Mouse (Mus musculus): Measurements from ENCODE around the gene Taf5l. TPM values are rescaled to one million over a fixed set of nuclear protein-coding genes. Genes with fewer than 3 reads are reported as not detected.

Taf5l gene
- polyA plus RNA-seq, 1 experiment from 2014 or later: 18.6 TPM

GRCm38 (mm10) chr8:123980239-123980638 lies 41.0 kb downstream of the Taf5l start:
- H3K9ac ChIP-seq (replicated peaks; ENCODE audit: low read depth): no peak overlapping the region
- no peaks in the 10 kb centered on the region for H3K36me3 ChIP-seq (ENCODE audit: insufficient read depth, low read length)
- no peak overlapping the region for H3K4me3 ChIP-seq (ENCODE audit: low read depth, low read length)
- no peaks in the 10 kb centered on the region for H3K9me3 ChIP-seq (ENCODE audit: low read length)
- H3K27ac ChIP-seq (ENCODE audit: low read length): no peak overlapping the region
- no peak for ATAC-seq
- H3K4me1 ChIP-seq (ENCODE audit: insufficient read depth, low read depth, low read length): no peaks in the 10 kb centered on the region
- DNase-seq (ENCODE audit: low spot score): no peak
- 74% methylated on average over 4 of the region's 4 CpGs for WGBS
- no peak overlapping the region for H3K4me2 ChIP-seq (replicated peaks; ENCODE audit: low read depth, low read length)
- H3K27me3 ChIP-seq (replicated peaks; ENCODE audit: insufficient read depth, low read length): no peaks in the 10 kb centered on the region
- TF ChIP-seq CTCF (IDR thresholded peaks at IDR 0.05) (no peak), EP300 (IDR thresholded peaks at IDR 0.05) (no peak)

GRCm38 (mm10) chr8:123978926-123979325 lies 42.3 kb downstream of the Taf5l start:
- no peak for TF ChIP-seq EP300 (IDR thresholded peaks at IDR 0.05)
- TF ChIP-seq CTCF (IDR thresholded peaks at IDR 0.05): no peak
- no peak for ATAC-seq
- no peak for DNase-seq (ENCODE audit: low spot score)
- no peak overlapping the region for H3K4me3 ChIP-seq (ENCODE audit: low read depth, low read length)
- no peaks in the 10 kb centered on the region for H3K4me1 ChIP-seq (ENCODE audit: insufficient read depth, low read depth, low read length)
- peak overlapping the region; percentile 14; the same call in 1 of the 2 replicates for H3K4me2 ChIP-seq (replicated peaks; ENCODE audit: low read depth, low read length)
- H3K27ac ChIP-seq (ENCODE audit: low read length): 0 out of 2 replicates have a peak overlapping the region, but pooled peaks have one; percentile 62
- H3K36me3 ChIP-seq (ENCODE audit: insufficient read depth, low read length): no peaks in the 10 kb centered on the region
- H3K27me3 ChIP-seq (replicated peaks; ENCODE audit: insufficient read depth, low read length): no peaks in the 10 kb centered on the region
- H3K9ac ChIP-seq (replicated peaks; ENCODE audit: low read depth): no peak overlapping the region
- WGBS: 66% methylated on average over 8 of the region's 8 CpGs
- H3K9me3 ChIP-seq (ENCODE audit: low read length): no peaks in the 10 kb centered on the region

- peak; percentile 67 for DNase-seq (ENCODE audit: low spot score)
- Histone ChIP-seq H3K36me3 (ENCODE audit: insufficient read depth, low read length) (no peaks in the 10 kb centered on the region), H3K27ac (ENCODE audit: low read length) (peak overlapping the region; percentile 62; the same call in 1 of the 2 replicates), H3K9me3 (ENCODE audit: low read length) (no peaks in the 10 kb centered on the region), H3K4me1 (ENCODE audit: insufficient read depth, low read depth, low read length) (no peaks in the 10 kb centered on the region), H3K4me3 (ENCODE audit: low read depth, low read length) (no peak overlapping the region), H3K4me2 (replicated peaks; ENCODE audit: low read depth, low read length) (peak overlapping the region; percentile 14; the same call in 1 of the 2 replicates), H3K9ac (replicated peaks; ENCODE audit: low read depth) (no peak overlapping the region), H3K27me3 (replicated peaks; ENCODE audit: insufficient read depth, low read length) (no peaks in the 10 kb centered on the region)
- ATAC-seq: peak; percentile 38
- 41% methylated on average over 14 of the region's 14 CpGs for WGBS
- TF ChIP-seq EP300 (IDR thresholded peaks at IDR 0.05) (no peak), CTCF (IDR thresholded peaks at IDR 0.05) (no peak)
These were observed 42.9 kb downstream of the Taf5l start for GRCm38 (mm10) chr8:123978166-123978838.

GRCm38 (mm10) chr8:123977499-123977898 lies 43.7 kb downstream of the Taf5l start:
- H3K9me3 ChIP-seq (ENCODE audit: low read length): no peaks in the 10 kb centered on the region
- no peak for DNase-seq (ENCODE audit: low spot score)
- TF ChIP-seq CTCF (IDR thresholded peaks at IDR 0.05) (no peak), EP300 (IDR thresholded peaks at IDR 0.05) (no peak)
- no peak overlapping the region for H3K4me2 ChIP-seq (replicated peaks; ENCODE audit: low read depth, low read length)
- no peaks in the 10 kb centered on the region for H3K4me1 ChIP-seq (ENCODE audit: insufficient read depth, low read depth, low read length)
- no peak overlapping the region for H3K9ac ChIP-seq (replicated peaks; ENCODE audit: low read depth)
- ATAC-seq: no peak
- peak overlapping the region; percentile 62; the same call in 1 of the 2 replicates for H3K27ac ChIP-seq (ENCODE audit: low read length)
- 76% methylated on average over 4 of the region's 4 CpGs for WGBS
- no peaks in the 10 kb centered on the region for H3K36me3 ChIP-seq (ENCODE audit: insufficient read depth, low read length)
- no peaks in the 10 kb centered on the region for H3K27me3 ChIP-seq (replicated peaks; ENCODE audit: insufficient read depth, low read length)
- no peak overlapping the region for H3K4me3 ChIP-seq (ENCODE audit: low read depth, low read length)

DNA sequence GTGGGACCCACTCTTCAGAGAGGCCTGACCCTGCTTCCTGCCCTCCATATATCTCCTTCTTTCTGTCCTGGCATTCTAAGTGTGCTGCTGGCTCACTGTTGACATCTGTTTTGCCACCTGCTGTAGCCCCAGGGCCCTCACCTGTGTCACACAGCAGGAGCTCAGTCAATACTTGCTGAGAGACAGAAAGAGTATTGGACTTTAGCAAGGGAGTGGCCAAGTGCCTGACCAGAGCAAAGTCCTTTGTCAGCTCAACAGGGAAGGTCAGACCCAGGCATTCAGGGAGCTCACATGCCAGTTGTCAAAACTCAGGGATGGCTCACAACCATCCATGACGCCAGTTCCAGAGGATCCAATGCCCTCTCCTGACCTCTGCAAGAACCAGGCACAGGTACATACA lies 47.7 kb downstream of the Taf5l start:
- no peak overlapping the region for H3K27ac ChIP-seq (ENCODE audit: low read length)
- H3K36me3 ChIP-seq (ENCODE audit: insufficient read depth, low read length): no peaks in the 10 kb centered on the region
- H3K27me3 ChIP-seq (replicated peaks; ENCODE audit: insufficient read depth, low read length): no peaks in the 10 kb centered on the region
- no peaks in the 10 kb centered on the region for H3K9me3 ChIP-seq (ENCODE audit: low read length)
- no peak overlapping the region for H3K4me3 ChIP-seq (ENCODE audit: low read depth, low read length)
- H3K4me1 ChIP-seq (ENCODE audit: insufficient read depth, low read depth, low read length): no peaks in the 10 kb centered on the region
- no peak for TF ChIP-seq EP300 (IDR thresholded peaks at IDR 0.05)
- TF ChIP-seq CTCF (IDR thresholded peaks at IDR 0.05): no peak
- no peak overlapping the region for H3K4me2 ChIP-seq (replicated peaks; ENCODE audit: low read depth, low read length)
- no peak overlapping the region for H3K9ac ChIP-seq (replicated peaks; ENCODE audit: low read depth)
- WGBS: 86% methylated on average over 1 of the region's 1 CpGs
- no peak for ATAC-seq
- no peak for DNase-seq (ENCODE audit: low spot score)

- 58% methylated on average over 2 of the region's 2 CpGs for WGBS
- TF ChIP-seq CTCF (IDR thresholded peaks at IDR 0.05) (peak; percentile 55), EP300 (IDR thresholded peaks at IDR 0.05) (no peak)
- peak; percentile 84 for DNase-seq (ENCODE audit: low spot score)
These were observed 54.3 kb downstream of the Taf5l start for GRCm38 (mm10) chr8:123966896-123967295.

More at GRCm38 (mm10) chr8:123966896-123967295, 54.3 kb downstream of the Taf5l start:
- Histone ChIP-seq H3K4me1 (ENCODE audit: insufficient read depth, low read depth, low read length) (no peaks in the 10 kb centered on the region), H3K4me3 (ENCODE audit: low read depth, low read length) (no peak overlapping the region), H3K27ac (ENCODE audit: low read length) (no peak overlapping the region), H3K9me3 (ENCODE audit: low read length) (no peaks in the 10 kb centered on the region), H3K9ac (replicated peaks; ENCODE audit: low read depth) (no peak overlapping the region), H3K36me3 (ENCODE audit: insufficient read depth, low read length) (no peaks in the 10 kb centered on the region), H3K27me3 (replicated peaks; ENCODE audit: insufficient read depth, low read length) (no peaks in the 10 kb centered on the region), H3K4me2 (replicated peaks; ENCODE audit: low read depth, low read length) (no peak overlapping the region)
- ATAC-seq: peak; percentile 28; the same call in 1 of the 2 replicates
